Mouse (Mus musculus) ovary, postnatal 14 days (tissue): ENCODE measurements at regions not wholly inside any gene's neighbourhood (a gene's known extent, or its start where the extent isn't known, plus 50 kb on each side); places are given as distances from the start of the nearest gene placed in this dataset.

Experiments
- DNase-seq: peaks from one replicate; pipeline ENCODE4 v3.0.0; 2022; ENCODE audit warnings: low spot score

DNA sequence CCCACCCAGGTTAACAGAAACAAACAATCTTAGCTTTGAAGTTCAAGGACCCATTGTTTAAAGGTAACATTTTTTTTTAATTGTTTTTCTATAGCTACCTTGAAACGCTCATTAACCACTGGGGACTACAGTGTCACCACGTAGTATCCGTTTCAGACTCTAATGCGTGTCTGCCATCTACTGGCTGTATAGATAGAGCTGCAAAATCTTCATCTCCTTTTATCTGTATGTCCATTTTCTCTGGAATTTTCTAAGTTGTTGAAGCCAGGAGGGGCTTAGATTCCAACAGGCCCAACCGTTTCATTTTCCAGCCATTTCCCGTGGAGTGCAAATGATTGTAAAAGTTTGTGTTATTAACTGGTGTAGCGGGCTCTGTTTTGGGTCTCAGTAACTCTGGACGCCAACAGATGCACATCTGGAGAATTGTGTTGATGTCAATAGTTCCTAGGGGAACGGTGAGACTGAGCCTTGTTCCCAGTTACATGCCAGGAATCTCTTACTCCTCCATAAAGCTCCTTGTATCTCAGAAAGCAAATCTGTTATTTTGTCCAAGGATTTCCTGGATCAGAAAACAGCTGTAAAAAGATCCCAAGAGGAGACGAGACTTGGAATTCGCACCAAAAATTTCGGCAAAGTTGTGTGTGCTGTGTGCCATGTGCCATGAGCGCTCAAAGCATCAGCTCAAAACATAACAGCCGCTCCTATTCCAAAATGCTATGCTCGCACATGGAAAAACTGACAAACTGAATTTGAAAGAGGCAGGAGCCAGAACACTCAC is 158.8 kb upstream of the Phyhipl start:
- no peak for DNase-seq

DNA sequence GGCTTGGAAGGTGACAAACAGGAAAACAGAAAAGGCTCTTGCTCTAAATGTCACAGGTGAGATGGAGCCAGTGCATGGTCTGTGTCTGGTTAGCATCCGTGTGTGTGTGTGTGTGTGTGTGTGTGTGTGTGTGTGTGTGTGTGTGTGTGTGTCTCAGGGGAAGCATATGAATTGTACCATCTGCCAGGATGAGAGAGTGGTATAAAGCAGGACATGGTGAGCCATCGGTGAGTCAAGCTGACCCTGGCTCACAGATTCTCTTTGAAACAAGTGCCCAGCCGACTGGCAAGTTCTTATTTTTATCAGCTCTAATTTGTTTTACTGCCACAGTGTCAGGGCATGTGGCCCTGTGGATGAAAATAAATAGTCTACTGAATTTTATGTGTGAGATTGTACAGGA is 153.6 kb upstream of the Phyhipl start:
- no peak for DNase-seq

DNA sequence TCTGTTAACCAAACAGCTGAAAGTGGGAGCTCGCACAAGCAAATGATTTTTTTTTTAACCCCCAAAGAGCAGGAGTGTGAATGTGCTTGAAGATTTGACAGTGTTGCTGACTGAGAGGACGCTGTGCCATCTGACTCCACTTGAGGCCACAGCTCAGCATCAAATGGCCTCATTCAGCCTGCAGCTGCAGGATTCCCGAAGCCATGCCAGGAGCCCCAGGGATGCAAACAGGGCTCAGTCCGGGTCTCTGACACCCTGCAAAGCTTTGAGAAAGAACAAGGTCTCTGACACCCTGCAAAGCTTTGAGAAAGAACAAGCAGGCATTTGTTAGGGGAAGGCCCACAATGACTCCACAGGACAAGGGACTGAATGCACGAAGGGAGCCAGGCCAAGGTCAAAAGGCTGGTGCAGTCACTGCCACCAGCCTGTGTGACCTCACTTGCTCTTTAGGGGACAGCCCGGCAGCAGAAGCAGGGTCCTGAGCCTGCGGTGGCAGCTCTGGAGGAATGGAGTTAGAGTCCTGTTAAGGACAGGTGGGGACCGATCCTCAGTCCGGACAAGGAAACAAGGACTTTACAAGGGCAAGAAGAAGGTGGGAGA is 151.1 kb upstream of the Phyhipl start:
- no peak for DNase-seq

DNA sequence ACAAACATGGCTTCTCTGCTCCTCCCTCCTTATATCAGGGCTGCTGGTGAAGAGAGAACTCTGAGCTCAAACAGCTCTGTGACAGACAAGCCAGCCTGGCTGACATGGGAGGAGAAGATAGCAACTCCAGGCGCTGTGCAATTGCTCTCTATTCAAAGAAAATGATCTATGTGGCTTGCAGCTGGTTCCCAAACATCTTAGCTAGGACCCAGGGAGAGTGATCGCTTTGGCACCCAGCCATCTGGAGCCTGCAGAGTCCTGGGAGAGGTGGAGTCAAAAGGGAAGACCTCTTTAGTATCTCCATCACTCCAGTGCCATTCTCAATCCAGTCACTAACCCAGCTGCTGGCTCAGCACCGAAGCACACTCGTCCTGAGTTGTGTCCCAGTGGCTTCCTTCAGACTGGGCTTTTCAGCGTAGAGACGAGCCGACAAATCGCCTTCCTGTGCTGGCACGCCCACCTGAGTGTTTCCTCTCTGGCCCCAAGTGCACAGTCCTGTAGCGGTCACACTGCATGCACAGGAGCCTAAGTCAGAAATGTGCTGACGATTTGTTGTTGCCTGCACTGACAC is 145.1 kb upstream of the Phyhipl start:
- DNase-seq, result no peak

DNA sequence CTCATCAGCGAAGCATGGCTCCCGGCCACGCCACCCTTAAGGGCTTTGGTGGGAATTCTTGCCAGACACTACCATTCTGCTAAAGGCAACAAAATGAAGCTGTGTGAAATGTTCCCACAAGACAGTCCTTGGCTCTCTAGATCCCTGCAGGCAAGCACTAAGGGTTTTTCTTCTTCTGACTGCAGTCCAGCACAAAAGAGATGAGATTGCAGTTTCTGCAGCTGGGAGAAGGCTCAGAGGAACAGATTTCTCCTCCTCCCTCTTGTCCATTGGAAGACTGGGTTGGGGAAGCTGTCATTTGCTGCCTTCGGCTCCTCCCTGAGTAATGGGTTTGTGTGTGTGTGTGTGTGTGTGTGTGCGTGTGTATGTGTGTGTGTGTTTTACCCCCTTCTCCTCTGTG is 144.1 kb upstream of the Phyhipl start:
- no peak for DNase-seq

DNA sequence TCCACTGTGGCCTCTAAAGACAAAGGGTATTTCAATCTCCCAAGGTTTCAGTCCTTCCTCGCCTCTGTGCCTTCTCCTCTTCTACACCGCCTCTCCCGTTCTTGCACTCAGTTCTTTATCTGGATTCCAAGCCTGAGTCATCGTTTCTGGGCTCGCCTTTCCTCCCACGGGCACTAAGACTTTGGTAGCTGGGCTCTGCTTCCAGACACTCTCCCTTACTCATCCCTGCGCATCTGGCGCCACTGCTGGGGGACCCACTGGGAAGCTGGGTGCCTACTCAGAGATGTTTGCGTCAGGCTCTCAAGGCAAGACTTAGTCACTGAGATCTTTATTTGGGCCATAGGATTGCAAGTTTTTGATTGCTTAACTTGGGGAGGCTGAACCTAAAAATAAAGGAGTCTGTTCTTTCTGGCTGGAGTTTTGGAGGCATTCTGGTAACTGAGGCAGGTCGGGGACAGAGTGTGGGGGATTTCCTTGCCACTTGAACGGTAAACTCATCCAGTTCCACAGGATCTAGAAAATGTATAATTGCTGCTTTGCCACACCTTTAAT is 143.5 kb upstream of the Phyhipl start:
- no peak for DNase-seq

DNA sequence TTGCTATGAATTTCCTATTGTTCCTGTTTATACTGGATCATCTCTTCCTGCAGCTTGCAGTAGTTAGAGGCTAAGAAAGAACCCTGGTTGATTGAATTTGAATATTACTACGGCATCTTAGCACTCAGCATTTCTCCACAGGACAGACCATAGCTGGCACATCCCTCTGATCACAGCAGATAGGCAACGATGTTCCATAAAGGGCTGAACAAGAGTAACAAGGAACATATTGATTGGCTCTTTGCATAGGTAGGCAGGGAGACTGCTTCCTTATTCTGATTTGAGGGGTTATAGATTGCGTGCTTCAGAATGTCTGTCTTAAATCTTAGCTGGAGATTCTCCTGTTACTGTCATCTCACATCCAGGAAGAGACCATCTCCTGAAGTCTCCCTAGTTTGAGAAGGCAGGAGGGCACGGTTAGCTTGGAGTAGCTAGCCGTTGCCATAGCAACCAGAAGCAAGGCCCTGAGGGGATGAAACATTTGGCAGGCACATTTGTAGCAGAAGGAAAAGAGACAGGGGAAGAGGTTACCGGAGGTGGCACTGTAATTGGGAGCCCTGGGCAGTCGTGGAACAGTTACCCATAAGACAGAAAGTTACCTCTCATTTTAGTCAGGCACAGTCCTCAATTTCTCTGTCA is 133.2 kb upstream of the Phyhipl start:
- DNase-seq, result no peak

DNA sequence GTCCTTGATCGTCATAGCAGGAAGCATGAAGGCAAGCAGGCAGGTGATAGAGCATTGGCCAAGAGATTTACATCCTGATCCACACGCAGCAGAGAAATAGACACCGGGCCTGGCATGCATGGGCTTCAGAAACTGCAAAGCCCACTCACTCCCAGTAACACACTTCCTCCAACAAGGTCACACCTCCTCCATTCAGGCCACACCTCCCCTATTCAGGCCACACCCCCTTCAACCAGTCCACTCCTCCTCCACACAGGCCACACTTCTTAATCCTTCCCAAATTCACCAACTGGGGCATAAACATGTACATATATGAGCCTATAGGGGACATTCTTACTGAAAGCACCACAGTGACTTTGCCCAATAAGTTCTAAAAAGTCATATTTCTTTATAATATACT is 125.3 kb upstream of the Phyhipl start:
- no peak for DNase-seq

DNA sequence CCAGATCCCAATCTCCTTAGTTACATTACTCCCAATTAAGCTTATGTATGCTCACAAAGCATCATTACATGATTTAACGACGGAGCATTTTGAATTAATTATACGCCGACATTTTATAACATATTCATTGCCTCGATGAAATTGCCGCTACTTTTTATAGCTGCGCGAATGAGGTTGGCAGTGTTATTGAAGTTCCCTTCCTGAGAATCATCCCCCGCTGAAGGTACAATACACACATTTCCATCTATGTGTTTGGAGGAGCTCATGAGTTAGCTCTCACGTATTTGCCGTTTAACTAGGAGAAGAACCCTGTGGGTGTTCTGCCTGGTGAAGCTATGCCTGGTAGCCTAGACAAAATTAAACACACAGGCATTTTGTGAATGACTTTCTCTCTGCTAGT is 122.8 kb upstream of the Phyhipl start:
- no peak for DNase-seq

DNA sequence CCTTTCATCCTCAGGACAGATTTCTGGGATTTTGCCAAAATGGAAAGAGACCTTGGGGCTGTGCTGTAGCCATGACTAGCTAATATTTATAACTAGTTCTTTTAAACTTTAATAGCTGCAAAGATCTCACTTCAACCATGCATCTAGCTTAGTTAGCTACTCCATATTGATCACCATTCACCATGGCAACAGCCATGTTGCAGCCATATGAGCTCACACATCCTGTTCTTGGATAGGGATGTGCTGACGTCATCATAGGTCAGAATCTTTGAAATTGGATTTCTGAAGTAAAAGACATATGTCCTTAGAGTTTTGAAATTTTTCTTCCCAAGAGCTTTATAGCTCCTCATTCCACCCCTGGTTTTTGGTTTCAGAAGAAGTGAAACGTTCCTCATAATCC is 118.8 kb upstream of the Phyhipl start:
- no peak for DNase-seq

DNA sequence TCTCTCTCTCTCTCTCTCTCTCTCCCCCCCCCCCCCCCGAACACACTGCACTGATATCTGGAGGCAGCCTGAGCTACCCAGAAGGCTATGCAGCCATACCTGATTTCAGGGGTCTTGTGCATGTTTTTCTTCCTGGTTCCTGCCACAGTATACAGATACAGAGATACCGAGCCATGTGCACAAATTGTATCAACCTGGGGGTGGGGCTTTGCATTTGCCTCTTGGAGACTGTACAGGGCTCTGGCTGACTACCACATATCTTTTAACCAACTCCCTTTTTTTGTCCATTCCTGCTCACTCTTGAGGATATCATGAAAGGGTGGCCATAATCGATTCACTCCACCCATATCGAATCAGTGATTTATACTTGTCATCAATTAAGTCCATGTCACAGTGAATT is 118.4 kb upstream of the Phyhipl start:
- no peak for DNase-seq

DNA sequence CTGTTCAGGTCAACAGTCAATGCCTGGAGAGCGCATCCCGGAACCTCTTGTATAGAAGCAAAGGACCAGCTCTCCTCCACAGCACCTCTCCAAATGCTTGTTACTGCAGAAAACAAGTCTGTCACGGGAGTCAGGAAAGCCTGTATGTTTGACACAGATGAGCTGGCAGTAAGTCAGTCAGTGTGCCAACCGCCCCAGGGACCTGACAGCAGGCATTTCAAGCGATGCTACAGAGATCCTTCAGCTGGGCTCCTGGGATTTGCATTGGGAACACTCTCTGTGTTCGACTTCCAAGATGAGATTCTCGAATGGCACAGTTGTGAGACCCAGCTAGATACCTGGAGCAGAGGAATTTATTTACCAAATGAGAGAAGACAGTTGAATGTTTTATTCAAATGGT is 111.7 kb upstream of the Phyhipl start:
- no peak for DNase-seq

DNA sequence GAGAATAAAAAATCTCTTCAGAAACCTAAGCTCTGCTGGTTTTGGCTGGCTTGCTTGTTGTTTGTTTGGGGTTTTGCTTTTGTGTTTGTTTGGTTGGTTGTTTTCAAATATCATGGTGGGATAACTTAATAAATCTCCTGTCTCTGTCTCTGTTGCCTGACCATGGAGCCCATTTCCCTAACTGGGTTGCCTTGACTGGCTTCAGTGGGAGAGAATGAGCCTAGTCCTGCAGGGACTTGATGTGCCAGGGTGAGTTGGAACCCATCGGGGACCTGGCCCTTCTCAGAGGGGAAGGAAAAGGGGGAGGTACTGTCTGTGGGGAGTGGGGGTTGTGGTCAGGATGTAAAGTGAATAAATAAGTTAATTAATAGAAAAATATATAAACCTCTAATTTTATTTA is 111.1 kb upstream of the Phyhipl start:
- no peak for DNase-seq

DNA sequence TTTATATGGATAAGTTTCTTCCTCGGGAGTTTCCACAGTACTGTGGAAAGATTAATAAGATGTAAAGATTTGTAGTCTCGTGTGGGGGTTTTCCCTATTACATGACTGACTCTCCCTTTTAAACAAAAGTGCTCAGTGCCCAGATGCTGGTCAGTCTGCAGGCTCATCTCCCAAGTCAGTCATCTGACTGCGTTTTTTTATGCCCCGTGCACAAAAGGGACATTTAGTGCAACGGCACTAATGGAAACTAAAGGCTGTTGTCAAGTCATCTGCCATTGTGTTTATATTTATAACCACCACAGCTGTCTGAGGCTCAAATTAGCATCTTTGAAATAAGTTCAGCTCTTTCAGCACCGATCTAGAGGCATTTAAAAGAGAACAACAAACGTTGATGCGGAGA is 110.7 kb upstream of the Phyhipl start:
- DNase-seq, result no peak

DNA sequence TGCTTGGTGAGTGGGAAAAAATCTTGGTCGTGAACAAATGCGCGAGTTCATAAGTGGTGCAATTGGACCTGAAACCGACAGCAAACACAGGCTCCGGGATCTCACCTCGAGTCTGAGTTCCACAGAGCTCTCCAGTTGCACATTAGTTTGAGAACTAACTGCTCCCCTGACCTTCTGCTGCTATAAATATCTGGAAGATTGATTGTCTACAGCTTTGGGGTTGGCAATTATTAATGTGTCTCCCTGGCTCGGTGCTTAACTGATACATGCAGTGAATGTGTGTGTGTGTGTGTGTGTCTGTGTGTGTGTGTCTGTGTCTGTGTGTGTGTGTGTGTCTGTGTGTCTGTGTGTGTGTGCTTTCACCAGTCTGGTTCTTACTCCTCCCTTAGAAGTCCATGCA is 107.4 kb upstream of the Phyhipl start:
- DNase-seq, result no peak

DNA sequence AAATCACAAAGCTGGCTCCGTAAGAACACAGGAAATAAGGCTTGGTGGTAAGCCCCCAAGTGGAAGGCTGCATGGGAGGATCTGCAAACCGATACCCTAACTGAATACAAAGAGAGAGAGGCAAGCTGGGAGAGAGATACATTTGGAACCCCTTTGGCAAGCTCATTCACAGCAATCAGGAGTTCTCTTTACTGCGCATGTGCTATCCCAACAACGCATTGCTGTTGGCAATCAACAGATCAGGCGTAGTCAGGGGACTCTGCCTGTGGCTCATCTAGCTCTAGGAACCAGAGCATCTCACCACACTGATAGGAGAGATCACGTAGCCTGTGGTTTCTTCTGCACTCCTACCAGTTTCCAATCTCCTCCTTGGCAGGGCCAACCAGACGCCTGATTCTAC is 103.9 kb upstream of the Phyhipl start:
- DNase-seq, result no peak

DNA sequence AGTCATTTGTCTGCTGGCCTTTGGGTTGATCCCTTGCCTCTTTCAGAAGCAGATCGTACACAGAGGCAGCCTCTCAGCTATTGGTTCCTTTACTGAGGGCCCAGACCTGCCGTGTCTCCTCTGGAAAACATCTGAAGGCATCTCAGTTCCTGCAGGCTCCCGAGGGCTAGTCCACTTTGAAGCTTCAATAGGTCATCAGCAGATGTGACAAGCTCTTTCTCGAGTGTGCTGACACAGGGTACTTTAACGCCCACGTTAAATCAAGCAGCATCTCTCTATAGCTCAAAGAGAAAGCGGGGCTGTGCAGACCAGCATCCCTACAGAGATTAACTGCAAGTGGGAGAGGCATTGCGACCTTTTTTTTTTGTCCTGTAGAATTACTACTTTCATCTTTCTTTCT is 96.0 kb upstream of the Phyhipl start:
- no peak for DNase-seq

DNA sequence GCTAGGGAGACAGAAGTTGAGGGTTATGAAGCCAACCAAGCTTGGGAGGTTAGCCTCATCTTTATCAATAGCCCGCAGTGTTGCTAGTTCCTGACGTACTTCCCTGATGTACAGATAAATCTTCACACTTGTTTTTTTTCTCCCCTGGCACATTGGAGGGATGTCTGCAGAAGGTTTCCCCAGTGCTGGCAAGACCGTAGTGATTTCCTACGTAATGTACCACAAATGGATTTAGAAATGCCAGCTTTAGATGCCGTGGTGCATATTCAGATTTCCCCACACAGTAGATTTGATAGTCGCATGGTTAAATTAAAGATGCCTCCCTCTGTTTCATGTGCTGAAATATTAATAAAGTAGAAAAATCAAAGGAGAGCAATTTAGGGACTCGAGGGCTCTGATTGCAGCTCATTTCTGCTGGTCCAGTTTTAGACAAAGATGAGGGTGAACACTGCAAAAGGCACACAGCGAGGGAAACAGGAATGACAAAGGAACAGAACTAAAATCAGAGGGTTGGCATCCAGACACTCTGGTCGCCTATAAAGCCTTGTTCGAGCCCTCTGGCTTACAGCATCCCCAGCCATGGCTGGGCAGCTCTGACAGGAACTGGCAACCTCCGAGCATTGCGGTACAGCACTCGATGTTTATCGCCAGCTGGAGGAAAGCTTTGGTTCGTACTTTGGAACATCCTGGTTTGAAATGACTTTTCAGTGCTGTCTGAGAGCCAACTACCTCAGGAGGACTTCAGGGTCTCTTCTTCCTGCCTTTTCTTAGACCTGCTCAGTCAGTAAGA is 94.8 kb upstream of the Phyhipl start:
- no peak for DNase-seq

DNA sequence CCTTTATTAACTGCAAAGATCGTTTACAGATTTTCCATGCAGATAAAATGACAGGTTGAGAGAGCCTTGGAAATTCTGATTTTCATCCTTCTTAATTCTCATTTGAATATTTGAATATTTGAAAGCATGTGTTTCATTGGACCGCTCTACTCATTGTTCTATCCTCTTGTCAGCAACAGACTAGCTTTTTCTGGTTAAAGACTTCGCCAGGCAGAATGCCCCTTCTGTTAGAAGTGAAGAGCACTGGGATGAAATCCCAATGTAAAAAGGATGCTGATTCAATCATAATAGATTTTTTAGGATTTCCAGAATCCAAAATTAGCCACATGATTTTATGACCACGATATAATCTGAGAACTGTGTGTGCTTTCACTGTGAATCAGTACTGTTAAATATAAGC is 90.8 kb upstream of the Phyhipl start:
- no peak for DNase-seq

DNA sequence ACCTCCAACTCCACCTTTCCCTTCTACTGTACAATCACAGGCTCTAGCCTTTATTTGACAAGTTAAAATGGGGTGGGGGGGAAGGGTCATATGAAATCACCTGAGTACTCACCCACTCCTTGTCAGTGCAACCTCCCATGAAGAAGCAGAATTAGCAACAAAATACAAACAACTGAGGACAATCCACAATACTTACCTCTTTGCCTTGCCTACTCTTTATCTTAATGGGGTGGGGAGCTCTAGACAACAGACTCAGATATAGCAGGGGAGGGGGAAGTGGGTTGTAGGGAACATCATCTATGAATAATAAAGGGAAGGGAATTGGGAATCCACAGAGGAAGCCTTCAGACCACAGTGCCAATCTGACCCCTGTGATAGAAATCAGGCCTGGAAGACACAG is 86.1 kb upstream of the Phyhipl start:
- no peak for DNase-seq

DNA sequence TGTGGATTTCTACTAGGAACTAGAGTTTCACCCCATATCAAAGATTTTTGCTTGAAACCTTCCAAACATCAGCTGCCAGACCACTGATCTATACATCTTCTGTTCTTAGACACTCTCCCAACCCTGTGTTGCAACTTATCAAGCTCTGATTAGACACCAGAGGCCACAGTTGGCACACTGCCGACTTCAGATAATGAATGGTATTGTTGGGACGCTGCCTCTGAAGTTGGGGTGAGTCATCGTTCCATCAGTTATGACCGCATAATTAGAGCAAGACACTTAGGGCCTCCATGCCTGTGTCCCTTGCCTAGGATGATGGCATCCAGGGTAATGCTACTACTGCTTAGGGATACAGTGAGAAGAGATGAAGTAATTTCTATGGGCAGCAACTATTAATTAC is 84.3 kb upstream of the Phyhipl start:
- DNase-seq, result no peak

DNA sequence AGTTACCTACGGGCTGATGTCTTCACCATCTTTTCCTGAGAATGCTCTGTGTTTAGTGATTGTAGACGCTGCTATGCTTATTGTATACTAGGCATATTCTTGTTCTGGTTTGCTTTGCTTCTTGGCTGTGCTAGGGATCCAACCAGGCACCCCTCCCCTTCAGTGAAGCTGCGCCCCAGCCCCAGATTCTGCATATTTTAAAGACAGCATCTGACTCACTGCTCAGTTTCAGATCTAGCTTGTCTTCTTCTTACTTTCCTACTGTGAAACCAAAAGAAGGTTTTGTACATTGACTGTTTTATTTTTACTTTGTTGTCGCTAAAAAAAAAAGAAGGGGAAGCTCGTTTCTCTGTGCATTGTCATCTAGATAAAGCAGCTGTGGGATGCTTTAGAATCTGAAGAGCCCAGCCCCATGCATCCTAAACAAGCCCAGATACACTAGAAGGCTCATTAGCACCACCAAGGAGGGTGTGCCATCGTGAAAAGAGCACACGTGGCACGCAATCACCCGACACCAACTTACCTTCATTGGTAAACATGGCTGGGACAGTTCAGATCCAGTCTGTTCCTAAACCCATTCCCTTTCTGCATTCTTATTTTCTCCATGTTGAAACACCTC is 83.7 kb upstream of the Phyhipl start:
- DNase-seq, result no peak
